Mouse (Mus musculus) frontal cortex, postnatal 36 days (tissue): ENCODE measurements at regions not wholly inside any gene's neighbourhood (a gene's known extent, or its start where the extent isn't known, plus 50 kb on each side); places are given as distances from the start of the nearest gene placed in this dataset.

Experiments used
- DNase-seq, 2 experiments: peaks; one replicate each; pipeline ENCODE4 v3.0.0; 2022; ENCODE audit warnings: low spot score in 2 of 2

- peak; percentile 24 to 54 for DNase-seq
Observed at GRCm38 (mm10) chr3:131919476-131919875, 165.6 kb upstream of the Dkk2 start.

GRCm38 (mm10) chr3:131921161-131921560 lies 163.9 kb upstream of the Dkk2 start:
- DNase-seq = no peak

GRCm38 (mm10) chr3:131922733-131923132 lies 162.4 kb upstream of the Dkk2 start:
- DNase-seq = no peak

GRCm38 (mm10) chr3:131940896-131941295 lies 144.2 kb upstream of the Dkk2 start:
- no peak for DNase-seq

GRCm38 (mm10) chr3:131941961-131942753 lies 142.9 kb upstream of the Dkk2 start:
- no peak for DNase-seq

GRCm38 (mm10) chr3:131943436-131943835 lies 141.7 kb upstream of the Dkk2 start:
- DNase-seq = no peak

DNA sequence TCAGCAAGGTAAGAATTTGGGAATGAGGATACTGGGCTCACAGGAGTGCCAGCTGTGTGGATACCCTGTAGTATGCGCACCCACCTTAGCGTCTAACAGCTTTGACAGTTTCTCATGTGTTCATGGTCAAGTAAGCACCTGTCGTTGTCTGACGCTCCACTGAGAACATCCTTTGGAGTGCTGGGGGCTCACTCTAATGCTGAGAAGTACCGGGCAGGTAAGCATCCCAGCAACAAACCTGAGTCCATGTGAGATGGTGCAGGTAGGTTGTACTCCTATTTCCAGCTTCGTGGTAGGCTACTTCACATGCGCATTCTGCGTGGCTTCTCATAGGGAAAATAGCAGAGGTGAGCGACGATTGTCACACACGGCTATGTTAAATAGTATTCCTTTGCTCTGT lies 129.3 kb upstream of the Dkk2 start:
- DNase-seq = no peak

GRCm38 (mm10) chr3:131960636-131961035 lies 124.5 kb upstream of the Dkk2 start:
- no peak for DNase-seq

DNA sequence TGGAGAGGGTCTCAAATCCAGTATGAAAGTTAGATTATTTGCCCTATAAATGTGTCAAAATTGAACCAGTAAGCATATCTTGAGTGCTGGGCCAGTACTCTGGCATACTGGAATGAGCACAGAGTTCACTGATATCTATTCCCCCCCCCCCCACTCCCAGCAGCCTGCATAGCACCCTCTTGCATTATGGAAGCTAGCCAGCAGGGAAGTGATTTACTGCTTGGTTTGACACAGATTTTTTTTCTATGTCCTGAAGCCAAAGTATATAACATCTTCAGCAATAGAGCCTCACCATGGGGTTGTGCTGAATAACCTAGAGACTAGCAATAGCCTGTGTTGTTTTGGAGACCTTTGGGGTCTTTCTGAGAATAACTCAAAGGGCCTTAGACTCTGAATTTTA lies 123.5 kb upstream of the Dkk2 start:
- DNase-seq = no peak

DNA sequence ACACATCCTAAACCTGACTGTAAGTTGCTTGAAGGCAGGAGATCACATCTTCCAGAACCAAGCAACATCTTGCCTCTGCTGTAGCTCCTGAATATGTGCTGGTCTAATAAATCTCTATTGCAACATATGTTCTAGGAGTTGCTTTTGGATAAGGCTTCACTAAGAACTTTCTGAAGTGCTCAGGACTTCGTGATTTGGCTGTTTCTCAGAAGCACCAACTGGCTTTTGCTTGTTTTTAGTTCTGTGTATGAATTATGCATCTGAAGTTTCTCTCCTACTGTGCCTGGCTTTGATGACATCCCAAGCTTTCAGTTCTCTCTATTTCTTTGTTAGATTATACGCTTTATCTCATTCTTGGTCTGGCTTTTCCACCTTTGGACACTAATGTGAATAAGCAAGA lies 122.2 kb upstream of the Dkk2 start:
- no peak for DNase-seq

GRCm38 (mm10) chr3:131964952-131965351 lies 120.1 kb upstream of the Dkk2 start:
- no peak for DNase-seq

- no peak for DNase-seq
Observed at GRCm38 (mm10) chr3:131965456-131966160, 119.5 kb upstream of the Dkk2 start.

GRCm38 (mm10) chr3:131967288-131967687 lies 117.8 kb upstream of the Dkk2 start:
- DNase-seq = no peak

- DNase-seq = no peak
Observed at GRCm38 (mm10) chr3:131970827-131971226, 114.3 kb upstream of the Dkk2 start.

DNA sequence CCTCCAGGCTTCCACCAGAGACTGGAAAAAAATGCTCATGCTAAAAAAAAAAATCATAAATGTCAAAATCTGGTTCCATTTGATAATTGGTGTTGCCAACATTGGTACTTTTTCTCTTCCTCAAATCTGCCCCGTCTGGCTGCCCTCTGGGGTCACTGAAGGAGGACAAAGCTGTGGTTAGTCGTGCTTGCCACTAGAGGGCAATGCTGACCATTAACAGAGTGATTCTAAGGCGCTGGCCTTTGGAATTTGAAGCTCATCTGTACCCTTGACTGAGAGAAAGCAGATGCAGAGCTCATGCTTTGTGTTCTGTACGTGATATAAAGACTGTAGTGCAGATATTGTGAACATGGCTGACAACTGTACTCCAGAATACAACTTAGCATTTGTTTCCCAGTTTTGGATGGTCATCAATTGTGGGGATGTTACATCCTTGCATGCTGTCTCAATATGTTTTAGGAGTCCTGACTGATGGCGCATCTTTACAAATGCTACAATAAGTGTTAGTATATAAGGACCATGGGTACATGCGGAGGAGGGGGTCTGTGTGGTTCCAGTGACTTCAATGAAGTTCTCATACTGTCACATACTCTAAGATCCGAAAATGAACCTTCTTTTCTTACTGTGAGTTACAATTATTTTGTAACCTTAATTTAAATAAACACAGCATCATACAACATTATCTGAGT lies 109.0 kb upstream of the Dkk2 start:
- peak; percentile 19 to 45 for DNase-seq

GRCm38 (mm10) chr3:131983292-131983691 lies 101.8 kb upstream of the Dkk2 start:
- DNase-seq = no peak

- no peak for DNase-seq
Observed at GRCm38 (mm10) chr3:131998838-131999613, 86.1 kb upstream of the Dkk2 start.

- DNase-seq = no peak
Observed at GRCm38 (mm10) chr3:132006191-132006590, 78.9 kb upstream of the Dkk2 start.

- no peak for DNase-seq
Observed at GRCm38 (mm10) chr3:132006912-132007311, 78.2 kb upstream of the Dkk2 start.

DNA sequence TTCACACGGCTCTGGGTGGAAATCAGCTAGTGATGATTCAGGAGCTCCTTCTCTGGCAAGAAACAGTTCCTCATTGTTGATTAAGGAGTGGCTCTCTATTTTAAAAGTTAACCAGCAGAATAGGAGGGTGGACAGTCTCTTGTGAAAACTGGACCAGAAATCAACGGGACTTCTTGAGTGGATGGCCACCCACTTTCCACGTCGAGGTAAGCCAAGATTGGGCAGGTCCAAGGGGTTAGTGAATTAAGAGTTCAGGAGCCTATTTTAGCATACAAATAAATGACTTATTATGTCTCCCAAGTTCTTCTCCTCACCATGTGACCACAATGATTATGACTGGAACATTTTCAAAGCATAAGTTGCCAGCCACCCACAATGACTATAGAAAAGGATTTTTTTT lies 77.7 kb upstream of the Dkk2 start:
- no peak for DNase-seq

DNA sequence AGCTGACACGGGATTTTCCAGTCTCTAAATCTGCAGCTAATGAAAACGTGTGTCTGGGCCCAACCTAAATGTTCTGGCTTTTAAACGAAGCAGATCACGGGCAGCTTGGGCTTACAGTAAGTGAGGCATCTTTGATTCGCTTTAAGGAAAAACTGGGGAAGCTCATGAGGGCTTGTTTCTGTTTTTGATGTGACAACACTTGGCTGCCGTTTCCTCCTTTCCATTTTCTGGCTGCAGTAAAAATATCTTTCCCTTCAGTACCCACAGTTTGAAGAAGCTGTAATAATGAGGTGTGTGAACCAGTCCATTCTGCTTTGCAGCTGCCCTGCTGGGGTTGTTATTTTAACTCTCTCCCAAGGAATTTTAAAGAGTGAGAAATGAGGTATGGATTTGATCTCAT lies 69.9 kb upstream of the Dkk2 start:
- peak in 1 of 2 experiments; percentile 8 for DNase-seq
